Mouse (Mus musculus) ES-E14 (cell line): ENCODE measurements at regions not wholly inside any gene's neighbourhood (a gene's known extent, or its start where the extent isn't known, plus 50 kb on each side); places are given as distances from the start of the nearest gene placed in this dataset.

ENCODE experiments used
- DNase-seq: peaks from one replicate; pipeline ENCODE4 v3.0.0-alpha.2; 2013; ENCODE audit warnings: low read depth, low spot score
- H3K27ac ChIP-seq: 2 replicates; pipeline ENCODE4 v1.5.1; 2012; ENCODE audit warnings: low read depth, mild to moderate bottlenecking, low read length, moderate library complexity, mixed read lengths; ENCODE audit not compliant: poor library complexity, insufficient read depth, severe bottlenecking
- H3K36me3 ChIP-seq: 2 replicates; pipeline ENCODE4 v1.6.1; 2012; ENCODE audit warnings: mild to moderate bottlenecking, low read length, moderate library complexity, mixed read lengths; ENCODE audit not compliant: control insufficient read depth, poor library complexity, insufficient read depth, severe bottlenecking
- H3K4me1 ChIP-seq, 2 experiments: fragments of 150-350 bp in 1 of 2; sonication (generic) in 1 of 2; 2 replicates each; pipeline ENCODE4 v1.6.1; 2012; ENCODE audit warnings: low read length in 2 of 2, mild to moderate bottlenecking in 1 of 2, mixed read lengths in 1 of 2; ENCODE audit not compliant: control insufficient read depth in 2 of 2, insufficient read depth in 2 of 2, poor library complexity in 1 of 2
- H3K4me3 ChIP-seq, 2 experiments: fragments of 150-350 bp in 1 of 2; sonication (generic) in 1 of 2; 2 replicates each; pipeline ENCODE4 v1.5.1; 2012; ENCODE audit warnings: low read length in 2 of 2, low read depth in 1 of 2, mild to moderate bottlenecking in 1 of 2, mixed read lengths in 1 of 2; ENCODE audit not compliant: insufficient read depth in 1 of 2, poor library complexity in 1 of 2, severe bottlenecking in 1 of 2
- H3K9ac ChIP-seq: 2 replicates; pipeline ENCODE4 v1.6.1; 2012; ENCODE audit warnings: low read depth, mild to moderate bottlenecking, low read length, mixed read lengths; ENCODE audit not compliant: poor library complexity, insufficient read depth, severe bottlenecking
- H3K9me3 ChIP-seq: fragments of 150-350 bp; sonication (generic); 2 replicates; pipeline ENCODE4 v1.6.1; 2012; ENCODE audit warnings: low read depth, mild to moderate bottlenecking, low read length; ENCODE audit not compliant: control insufficient read depth, insufficient read depth
- CHD2 ChIP-seq: IDR thresholded peaks from 2 replicates; pipeline ENCODE4 v1.6.1; 2014; ENCODE audit warnings: mild to moderate bottlenecking, low read depth, low read length, inconsistent platforms
- HCFC1 ChIP-seq: IDR thresholded peaks from 2 replicates; pipeline ENCODE4 v1.6.1; 2012; ENCODE audit warnings: low read length, inconsistent platforms, borderline replicate concordance; ENCODE audit not compliant: insufficient read depth
- MAFK ChIP-seq: IDR thresholded peaks from 2 replicates; pipeline ENCODE4 v1.6.1; 2014; ENCODE audit warnings: mild to moderate bottlenecking, low read depth, low read length, inconsistent platforms; ENCODE audit not compliant: insufficient read depth
- ZC3H11A ChIP-seq: IDR thresholded peaks from 2 replicates; pipeline ENCODE4 v1.6.1; 2012; ENCODE audit warnings: low read depth, mild to moderate bottlenecking, inconsistent platforms, low read length, borderline replicate concordance
- ZNF384 ChIP-seq: IDR thresholded peaks from 2 replicates; pipeline ENCODE4 v1.6.1; 2012; ENCODE audit warnings: low read depth, low read length, inconsistent platforms
- in situ Hi-C, 2 experiments: fragments of 600-800 bp; cut with MboI; formaldehyde crosslinking; loops; one replicate each; pipeline ENCODE4 v1.15.1; 2025; ENCODE audit warnings: low sequenced_read_pairs in 2 of 2, inconsistent platforms in 1 of 2; ENCODE audit not compliant: unreplicated experiment in 2 of 2

DNA sequence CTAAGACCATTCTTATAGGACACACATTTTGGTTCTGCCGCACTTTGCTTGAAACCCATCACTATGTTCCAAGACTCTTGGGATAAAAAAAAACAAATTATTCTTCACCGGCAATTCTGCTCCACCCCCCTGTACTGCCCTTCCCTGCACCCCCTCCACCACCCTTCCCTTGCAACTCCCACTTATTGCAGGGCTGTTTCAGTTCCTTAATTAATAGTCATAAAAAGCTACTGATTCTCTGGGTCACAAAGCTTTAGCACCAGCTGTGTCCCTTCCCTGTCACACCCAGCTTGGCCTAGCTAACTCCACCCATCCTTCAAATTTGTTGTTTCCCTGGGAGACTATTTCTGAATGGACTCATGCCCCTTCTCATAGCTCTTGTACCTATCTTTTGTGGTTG lies 687.4 kb downstream of the Gm826 start:
- no peak for DNase-seq
- no peaks in the 10 kb centered on the region for H3K4me1 ChIP-seq
- no peak for TF ChIP-seq HCFC1
- no peak for TF ChIP-seq ZNF384
- no peak for TF ChIP-seq MAFK
- no peak for TF ChIP-seq CHD2
- no peak for TF ChIP-seq ZC3H11A
- no peaks in the 10 kb centered on the region for H3K9me3 ChIP-seq
- no peak overlapping the region for H3K4me3 ChIP-seq
- in situ Hi-C loops, result no loop called here
- H3K36me3 ChIP-seq, result no peaks in the 10 kb centered on the region
- H3K9ac ChIP-seq, result no peak overlapping the region
- H3K27ac ChIP-seq, result no peak overlapping the region

DNA sequence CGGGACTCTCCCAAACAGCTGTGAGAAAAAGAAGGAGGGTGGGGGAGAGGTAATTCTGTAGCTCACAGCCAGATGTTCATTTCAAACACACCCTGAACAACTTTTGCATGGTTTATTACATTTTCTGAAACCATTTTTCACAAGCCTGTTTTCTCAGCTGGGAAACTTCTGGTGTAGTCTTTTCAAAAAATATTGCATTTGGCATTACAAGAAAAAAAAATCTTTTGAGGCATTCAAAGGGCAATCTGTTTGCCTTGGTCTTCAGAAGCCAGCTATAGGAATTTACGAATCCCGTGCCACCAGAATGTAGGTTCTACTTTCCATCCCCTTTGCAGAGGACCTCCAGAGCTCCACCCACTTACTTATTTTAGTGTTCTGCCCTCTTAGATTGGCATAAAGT lies 681.7 kb downstream of the Gm826 start:
- H3K4me3 ChIP-seq, result no peak overlapping the region
- H3K9me3 ChIP-seq, result no peaks in the 10 kb centered on the region
- in situ Hi-C loops, result no loop called here
- no peak overlapping the region for H3K9ac ChIP-seq
- DNase-seq, result no peak
- H3K27ac ChIP-seq, result no peak overlapping the region
- no peaks in the 10 kb centered on the region for H3K36me3 ChIP-seq
- no peaks in the 10 kb centered on the region for H3K4me1 ChIP-seq
- no peak for TF ChIP-seq MAFK
- no peak for TF ChIP-seq ZNF384
- TF ChIP-seq HCFC1, result no peak
- TF ChIP-seq CHD2, result no peak

GRCm38 (mm10) chr2:159676845-159677244 lies 657.1 kb downstream of the Gm826 start:
- in situ Hi-C loops, result no loop called here
- H3K4me3 ChIP-seq, result no peak overlapping the region
- H3K27ac ChIP-seq, result no peak overlapping the region
- no peak for DNase-seq
- H3K4me1 ChIP-seq, result no peaks in the 10 kb centered on the region
- no peak overlapping the region for H3K9ac ChIP-seq
- H3K36me3 ChIP-seq, result no peaks in the 10 kb centered on the region
- H3K9me3 ChIP-seq, result no peaks in the 10 kb centered on the region
- TF ChIP-seq CHD2, result no peak
- TF ChIP-seq ZC3H11A, result no peak
- TF ChIP-seq MAFK, result no peak
- TF ChIP-seq HCFC1, result no peak
- TF ChIP-seq ZNF384, result no peak

DNA sequence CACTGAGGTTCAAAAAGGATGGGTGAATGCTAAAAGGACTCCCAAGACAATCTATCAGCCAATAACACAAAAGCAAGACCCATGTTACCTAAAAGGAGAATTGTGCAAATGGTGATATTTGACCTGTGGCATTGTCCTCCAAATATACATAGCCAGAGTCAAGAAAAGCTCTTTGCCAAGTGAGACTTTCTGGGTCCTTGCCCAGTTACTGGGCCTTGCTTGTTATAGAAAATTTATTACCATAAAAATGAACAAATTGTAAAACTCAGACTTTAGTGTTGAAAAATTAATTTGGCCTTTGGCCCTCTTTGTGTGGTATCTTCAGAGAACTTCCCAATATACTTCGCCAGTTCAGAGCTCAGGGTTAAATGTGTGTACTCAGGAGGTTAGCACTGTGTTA lies 653.3 kb downstream of the Gm826 start:
- in situ Hi-C loops, result no loop called here
- no peak for DNase-seq
- H3K4me1 ChIP-seq, result no peaks in the 10 kb centered on the region
- no peak overlapping the region for H3K9ac ChIP-seq
- H3K36me3 ChIP-seq, result no peaks in the 10 kb centered on the region
- H3K4me3 ChIP-seq, result no peak overlapping the region
- H3K27ac ChIP-seq, result no peak overlapping the region
- no peaks in the 10 kb centered on the region for H3K9me3 ChIP-seq
- TF ChIP-seq CHD2 (no peak), HCFC1 (no peak), ZC3H11A (no peak), MAFK (no peak), ZNF384 (no peak)

GRCm38 (mm10) chr2:159703100-159703499 lies 630.9 kb downstream of the Gm826 start:
- H3K4me3 ChIP-seq, result no peak overlapping the region
- no peak overlapping the region for H3K9ac ChIP-seq
- H3K36me3 ChIP-seq, result no peaks in the 10 kb centered on the region
- no peaks in the 10 kb centered on the region for H3K9me3 ChIP-seq
- in situ Hi-C loops, result no loop called here
- H3K27ac ChIP-seq, result no peak overlapping the region
- H3K4me1 ChIP-seq, result no peaks in the 10 kb centered on the region
- no peak for DNase-seq
- TF ChIP-seq ZC3H11A (no peak), HCFC1 (no peak), CHD2 (no peak), ZNF384 (no peak), MAFK (no peak)
